Mouse (Mus musculus): ENCODE data around the gene Zfp36l2. TPM values are rescaled to one million over a fixed set of nuclear protein-coding genes. Genes with fewer than 3 reads are reported as not detected.

Gene Zfp36l2
- polyA plus RNA-seq, 1 experiment from 2014 or later, result 18.7 TPM

GRCm38 (mm10) chr17:84145826-84146287, 41.9 kb downstream of the Zfp36l2 start:
- WGBS, result 19% methylated on average over 10 of the region's 10 CpGs
- Histone ChIP-seq H3K4me1 (peaks cover 83% of the 10 kb centered on the region), H3K9me3 (no peaks in the 10 kb centered on the region), H3K36me3 (no peaks in the 10 kb centered on the region), H3K4me2 (replicated peaks) (peak overlapping the region; percentile 28; the same call in 1 of the 2 replicates), H3K9ac (peak overlapping the region; percentile 53; the same call in 1 of the 2 replicates), H3K27me3 (no peaks in the 10 kb centered on the region), H3K4me3 (no peak overlapping the region), H3K27ac (peak overlapping the region; percentile 34; the same call in 1 of the 2 replicates)
- no peak for ATAC-seq (ENCODE audit: low FRiP score, low read depth)

GRCm38 (mm10) chr17:84144762-84145599, 42.8 kb downstream of the Zfp36l2 start:
- 77% methylated on average over 5 of the region's 5 CpGs for WGBS
- H3K36me3 ChIP-seq, result no peaks in the 10 kb centered on the region
- H3K9me3 ChIP-seq, result no peaks in the 10 kb centered on the region
- no peak overlapping the region for H3K4me2 ChIP-seq (replicated peaks)
- H3K4me3 ChIP-seq, result no peak overlapping the region
- no peaks in the 10 kb centered on the region for H3K27me3 ChIP-seq
- no peak for ATAC-seq (ENCODE audit: low FRiP score, low read depth)
- H3K4me1 ChIP-seq, result peaks cover 80% of the 10 kb centered on the region
- H3K9ac ChIP-seq, result no peak overlapping the region
- peak overlapping the region; percentile 34; the same call in 1 of the 2 replicates for H3K27ac ChIP-seq

DNA sequence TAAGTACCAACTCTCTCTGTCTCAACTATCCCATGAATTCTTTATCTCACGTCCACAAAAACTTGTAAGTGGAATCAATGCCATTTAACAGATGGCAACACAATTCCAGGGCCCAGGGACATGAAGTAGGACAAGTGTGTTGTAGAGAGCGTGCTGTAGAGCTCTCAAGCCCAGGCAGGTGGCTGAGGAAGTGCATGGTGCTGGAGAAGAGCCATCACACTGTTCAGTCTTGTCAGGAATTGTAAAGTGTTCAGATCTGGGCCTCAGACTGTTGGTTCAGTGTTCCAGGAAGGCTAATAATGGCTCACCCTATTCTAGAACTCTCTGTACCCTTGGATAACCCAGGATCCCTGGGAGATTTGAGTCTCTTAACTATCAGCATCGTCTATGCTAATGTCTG, 43.6 kb downstream of the Zfp36l2 start:
- WGBS, result 88% methylated on average over 3 of the region's 3 CpGs
- H3K4me1 ChIP-seq, result peaks cover 72% of the 10 kb centered on the region
- ATAC-seq (ENCODE audit: low FRiP score, low read depth), result no peak

GRCm38 (mm10) chr17:84143219-84143844, 44.4 kb downstream of the Zfp36l2 start:
- Histone ChIP-seq H3K4me3 (no peak overlapping the region), H3K9ac (0 out of 2 replicates have a peak overlapping the region, but pooled peaks have one; percentile 1), H3K9me3 (no peaks in the 10 kb centered on the region), H3K4me2 (replicated peaks) (0 out of 2 replicates have a peak overlapping the region, but pooled peaks have one; percentile 19), H3K36me3 (no peaks in the 10 kb centered on the region), H3K27ac (peak overlapping the region; percentile 11; the same call in 1 of the 2 replicates), H3K27me3 (no peaks in the 10 kb centered on the region), H3K4me1 (peaks cover 64% of the 10 kb centered on the region)
- peak; percentile 26 for ATAC-seq (ENCODE audit: low FRiP score, low read depth)
- WGBS, result 31% methylated on average over 12 of the region's 12 CpGs

More for the DNA sequence above, 43.6 kb downstream of the Zfp36l2 start:
- H3K27me3 ChIP-seq, result no peaks in the 10 kb centered on the region
- H3K9ac ChIP-seq, result no peak overlapping the region
- no peaks in the 10 kb centered on the region for H3K9me3 ChIP-seq
- no peak overlapping the region for H3K27ac ChIP-seq
- no peaks in the 10 kb centered on the region for H3K36me3 ChIP-seq
- no peak overlapping the region for H3K4me3 ChIP-seq
- no peak overlapping the region for H3K4me2 ChIP-seq (replicated peaks)

DNA sequence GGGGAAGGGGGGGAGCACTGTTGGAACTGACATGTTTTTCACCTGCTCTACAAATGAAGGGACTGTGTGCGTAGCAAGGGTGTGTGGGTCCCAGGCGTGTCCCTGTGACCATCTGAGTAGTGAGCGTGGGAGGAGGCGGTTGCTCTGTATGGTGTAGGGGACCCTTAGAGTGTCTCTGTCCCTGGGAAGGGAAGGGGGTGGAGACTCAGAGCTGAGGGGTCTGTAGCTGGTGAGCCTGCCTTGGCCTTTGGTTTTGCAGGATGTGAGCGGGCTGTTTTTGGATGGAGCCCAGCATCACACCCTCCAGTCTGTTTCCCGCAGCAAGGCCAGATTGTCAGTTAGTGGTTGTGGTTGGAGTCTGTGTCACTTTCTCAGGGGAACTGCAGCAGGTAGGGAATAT, 46.1 kb downstream of the Zfp36l2 start:
- H3K9ac ChIP-seq, result no peak overlapping the region
- no peaks in the 10 kb centered on the region for H3K9me3 ChIP-seq
- 70% methylated on average over 6 of the region's 6 CpGs for WGBS
- no peaks in the 10 kb centered on the region for H3K27me3 ChIP-seq
- peaks cover 56% of the 10 kb centered on the region for H3K4me1 ChIP-seq
- no peak overlapping the region for H3K27ac ChIP-seq
- no peak overlapping the region for H3K4me3 ChIP-seq
- ATAC-seq (ENCODE audit: low FRiP score, low read depth), result no peak
- no peak overlapping the region for H3K4me2 ChIP-seq (replicated peaks)
- no peaks in the 10 kb centered on the region for H3K36me3 ChIP-seq

DNA sequence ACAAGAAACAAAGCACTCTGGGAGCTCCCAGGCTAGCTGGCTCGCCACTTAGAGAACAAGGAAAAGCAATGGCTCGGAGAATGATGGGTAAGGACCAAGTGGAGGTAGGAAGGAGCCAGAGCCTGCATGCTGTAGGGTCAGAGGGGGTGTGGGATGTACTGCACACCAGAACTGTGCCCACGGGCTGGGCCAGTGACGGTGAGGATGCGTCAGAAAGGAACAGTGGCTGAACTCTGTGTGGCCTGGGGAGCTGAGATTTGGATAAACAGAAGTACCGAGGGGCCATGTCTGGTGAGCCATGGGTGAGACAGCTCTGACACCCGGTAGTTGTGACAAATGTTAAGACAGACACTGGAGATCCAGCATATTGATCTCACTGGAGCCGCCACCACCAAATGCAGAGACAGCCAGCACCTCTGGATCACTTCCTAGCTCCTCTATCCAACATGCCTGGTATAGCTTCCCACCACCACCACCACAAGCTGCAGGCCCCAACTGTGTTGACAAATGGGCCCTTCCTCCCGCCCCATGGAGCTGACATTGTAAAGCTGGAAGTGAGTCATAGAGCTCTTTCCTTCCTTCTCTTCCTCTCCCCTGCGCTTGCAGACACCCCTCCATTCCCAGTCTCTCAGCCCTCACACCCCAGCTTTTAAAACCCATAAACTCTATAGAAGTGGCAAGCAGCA, 46.8 kb downstream of the Zfp36l2 start:
- ATAC-seq (ENCODE audit: low FRiP score, low read depth), result no peak
- Histone ChIP-seq H3K9me3 (no peaks in the 10 kb centered on the region), H3K4me3 (no peak overlapping the region), H3K4me1 (peaks cover 55% of the 10 kb centered on the region), H3K27ac (peak overlapping the region; percentile 15; the same call in 1 of the 2 replicates), H3K9ac (no peak overlapping the region), H3K27me3 (no peaks in the 10 kb centered on the region), H3K4me2 (replicated peaks) (no peak overlapping the region), H3K36me3 (no peaks in the 10 kb centered on the region)
- 69% methylated on average over 10 of the region's 10 CpGs for WGBS

GRCm38 (mm10) chr17:84137393-84138171, 50.2 kb downstream of the Zfp36l2 start:
- no peaks in the 10 kb centered on the region for H3K27me3 ChIP-seq
- H3K4me1 ChIP-seq, result peaks cover 32% of the 10 kb centered on the region
- no peaks in the 10 kb centered on the region for H3K9me3 ChIP-seq
- H3K9ac ChIP-seq, result no peak overlapping the region
- no peak overlapping the region for H3K27ac ChIP-seq
- no peaks in the 10 kb centered on the region for H3K36me3 ChIP-seq
- H3K4me3 ChIP-seq, result no peak overlapping the region
- WGBS, result 57% methylated on average over 11 of the region's 11 CpGs
- ATAC-seq (ENCODE audit: low FRiP score, low read depth), result no peak
- no peak overlapping the region for H3K4me2 ChIP-seq (replicated peaks)

- H3K27me3 ChIP-seq, result no peaks in the 10 kb centered on the region
- H3K4me2 ChIP-seq (replicated peaks), result no peak overlapping the region
- H3K9me3 ChIP-seq, result no peaks in the 10 kb centered on the region
- no peaks in the 10 kb centered on the region for H3K36me3 ChIP-seq
- H3K4me3 ChIP-seq, result no peak overlapping the region
- H3K27ac ChIP-seq, result no peak overlapping the region
- WGBS, result 36% methylated on average over 9 of the region's 10 CpGs
- H3K4me1 ChIP-seq, result peaks cover 24% of the 10 kb centered on the region
- H3K9ac ChIP-seq, result no peak overlapping the region
- ATAC-seq (ENCODE audit: low FRiP score, low read depth), result no peak
These were observed 50.9 kb downstream of the Zfp36l2 start for GRCm38 (mm10) chr17:84136669-84137392.

- Histone ChIP-seq H3K4me2 (replicated peaks) (no peak overlapping the region), H3K9ac (no peak overlapping the region), H3K4me1 (peaks cover 19% of the 10 kb centered on the region), H3K4me3 (no peak overlapping the region), H3K27me3 (no peaks in the 10 kb centered on the region), H3K27ac (no peak overlapping the region), H3K9me3 (no peaks in the 10 kb centered on the region), H3K36me3 (no peaks in the 10 kb centered on the region)
- no peak for ATAC-seq (ENCODE audit: low FRiP score, low read depth)
- 77% methylated on average over 4 of the region's 4 CpGs for WGBS
These were observed 51.5 kb downstream of the Zfp36l2 start for GRCm38 (mm10) chr17:84136217-84136616.

GRCm38 (mm10) chr17:84135243-84135642, 52.5 kb downstream of the Zfp36l2 start:
- WGBS, result 79% methylated on average over 7 of the region's 7 CpGs
- no peak for ATAC-seq (ENCODE audit: low FRiP score, low read depth)
- no peak overlapping the region for H3K9ac ChIP-seq

More at GRCm38 (mm10) chr17:84135243-84135642, 52.5 kb downstream of the Zfp36l2 start:
- H3K27me3 ChIP-seq, result no peaks in the 10 kb centered on the region
- H3K9me3 ChIP-seq, result no peaks in the 10 kb centered on the region
- no peak overlapping the region for H3K4me3 ChIP-seq
- no peaks in the 10 kb centered on the region for H3K36me3 ChIP-seq
- H3K4me2 ChIP-seq (replicated peaks), result no peak overlapping the region
- peaks cover 13% of the 10 kb centered on the region for H3K4me1 ChIP-seq
- no peak overlapping the region for H3K27ac ChIP-seq
